Mouse (Mus musculus) liver, adult 10 weeks (tissue): ENCODE measurements around the gene Olfr1491. TPM values are rescaled to one million over a fixed set of nuclear protein-coding genes. Genes with fewer than 3 reads are reported as not detected.

Source experiments
- polyA plus RNA-seq: library from polyadenylated mRNA; stranded (reverse); fragments of 350-450 nt; fragmentation: Illumina TruSeq; extraction: RNeasy Lipid Tissue Mini Kit (QIAGEN cat#74804); gene quantifications from one replicate; pipeline ENCODE4 v1.2.3, GENCODE M21; 2014; ENCODE audit warnings: low read depth, low replicate concordance

The Olfr1491 gene
- not detected for polyA plus RNA-seq

GRCm38 (mm10) chr19:13696968-13697367 is at the start of gene Olfr1491:
Gene Olfr1491, plus strand, starts transcription at chr19:13697268.

DNA sequence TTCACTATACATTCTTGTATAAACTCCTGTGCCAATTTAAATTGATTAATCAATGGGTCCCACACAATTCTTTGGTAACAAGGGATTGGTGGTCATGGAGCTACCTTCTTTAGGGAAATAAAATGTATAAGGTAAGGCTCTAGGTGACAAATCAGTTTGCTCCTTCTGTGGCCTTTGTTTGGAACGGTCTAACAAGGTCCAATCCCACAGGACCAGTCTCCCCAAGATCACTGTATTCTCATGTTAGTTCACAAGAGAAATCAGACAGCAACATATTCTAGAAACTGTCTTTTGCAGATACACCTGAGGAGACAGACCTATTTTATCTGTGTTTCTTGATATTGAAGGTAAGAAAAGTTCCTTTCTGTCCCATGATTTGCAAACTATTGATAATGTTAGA is 46.3 kb upstream of the Olfr1491 start, which contains the start of gene Olfr1490:
TSS of gene Olfr1490 (plus strand) at position 301 of the 400 bp plus-strand sequence.

DNA sequence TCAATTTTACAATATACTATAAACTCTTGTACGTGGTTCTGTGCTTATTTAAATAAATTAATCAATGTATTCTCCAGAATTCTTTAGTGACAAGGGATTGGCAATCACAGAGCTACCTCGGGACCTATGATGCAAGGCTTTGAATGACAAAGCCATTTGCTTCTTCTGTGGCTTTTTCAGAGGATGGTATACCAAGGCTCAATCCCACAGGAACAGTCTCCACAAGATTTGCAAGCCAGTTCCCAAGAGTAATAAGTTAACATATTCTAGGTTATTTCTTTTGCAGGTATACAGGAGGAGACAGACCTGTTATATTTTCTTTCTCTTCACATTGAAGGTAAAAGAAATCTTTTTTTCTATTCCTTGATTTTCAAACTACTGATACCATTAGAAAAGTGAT is 25.9 kb downstream of the Olfr1491 start, which contains the start of gene Olfr1493-ps1:
TSS of gene Olfr1493-ps1 (plus strand) at position 301 of the 400 bp plus-strand sequence.

GRCm38 (mm10) chr19:13739428-13739827 is 42.4 kb downstream of the Olfr1491 start, which contains the start of gene Olfr1494:
Gene Olfr1494, plus strand, starts transcription at chr19:13739728.

Other genes starting within 250 kb of the Olfr1491 start
- gene Olfr1472, start 241.2 kb upstream of the Olfr1491 start, polyA plus RNA-seq = not detected
- not detected for gene Olfr1474, start 227.7 kb upstream of the Olfr1491 start, polyA plus RNA-seq
- gene Olfr1475, start 217.1 kb upstream of the Olfr1491 start, polyA plus RNA-seq = not detected
- not detected for gene Olfr1477, start 196.7 kb upstream of the Olfr1491 start, polyA plus RNA-seq
- gene Olfr1480, start 169.4 kb upstream of the Olfr1491 start, polyA plus RNA-seq = not detected
- gene Olfr1484, start 113.8 kb upstream of the Olfr1491 start, polyA plus RNA-seq = not detected
- not detected for gene Olfr1487, start 79.9 kb upstream of the Olfr1491 start, polyA plus RNA-seq
- not detected for gene Olfr1489, start 65.6 kb upstream of the Olfr1491 start, polyA plus RNA-seq
- not detected for gene Olfr1490, start 46.2 kb upstream of the Olfr1491 start, polyA plus RNA-seq
- not detected for gene Olfr1493-ps1, start 26.0 kb downstream of the Olfr1491 start, polyA plus RNA-seq
- not detected for gene Olfr1494, start 42.5 kb downstream of the Olfr1491 start, polyA plus RNA-seq
- gene Olfr1495, start 67.3 kb downstream of the Olfr1491 start, polyA plus RNA-seq = not detected
- not detected for gene Olfr1496, start 80.6 kb downstream of the Olfr1491 start, polyA plus RNA-seq
- not detected for gene Olfr1497, start 100.9 kb downstream of the Olfr1491 start, polyA plus RNA-seq
- gene Olfr1499, start 122.2 kb downstream of the Olfr1491 start, polyA plus RNA-seq = not detected
- gene Olfr1500, start 133.2 kb downstream of the Olfr1491 start, polyA plus RNA-seq = not detected
- gene Olfr1501, start 153.4 kb downstream of the Olfr1491 start, polyA plus RNA-seq = not detected
- gene Olfr1502, start 164.5 kb downstream of the Olfr1491 start, polyA plus RNA-seq = not detected
- not detected for gene Olfr1504, start 200.7 kb downstream of the Olfr1491 start, polyA plus RNA-seq
- gene Olfr1505, start 216.3 kb downstream of the Olfr1491 start, polyA plus RNA-seq = not detected